Mouse (Mus musculus) gastrocnemius, postnatal 10 days (tissue): ENCODE data around the gene Actr2. TPM values are rescaled to one million over a fixed set of nuclear protein-coding genes. Genes with fewer than 3 reads are reported as not detected.
"Not testable (repeated sequence)": the region's sequence is repeated elsewhere in the genome, so short reads cannot be mapped to it uniquely, and the experiment has no call there.

Experiments used
- DNase-seq: peaks from one replicate; pipeline ENCODE4 v3.0.0; 2021; ENCODE audit warnings: mixed read lengths
- long read RNA-seq, 2 experiments: library from polyadenylated mRNA; stranded (forward); transcript quantifications; one replicate each; pipeline ENCODE4 v2.0.0; 2021
- total RNA-seq, 2 experiments: library from RNA; stranded (reverse); gene quantifications; 2 replicates each; pipeline ENCODE4 v1.2.3; 2021

The Actr2 gene
- 10 to 100 TPM; 51.8 to 60.2 TPM for total RNA-seq
- long read RNA-seq, experiment 1, transcript Actr2-201 (9 exons, 3,631 nt), result major isoform, 15 of 19 reads
- long read RNA-seq, experiment 1, partial matches to known transcripts, result 2 of 19 reads
- long read RNA-seq, experiment 1, other reads (novel, unspliced or antisense), result 2 of 19 reads
- long read RNA-seq, experiment 2, transcript Actr2-201 (9 exons, 3,631 nt), result major isoform, 6 of 15 reads
- long read RNA-seq, experiment 2, partial matches to known transcripts, result 9 of 15 reads
- long read RNA-seq, experiment 2, other reads (novel, unspliced or antisense), result 0 of 15 reads

- peak; percentile 98 for DNase-seq
Observed at GRCm38 (mm10) chr11:20112741-20113480, at the start of gene Actr2. Actr2 (minus strand) TSS chr11:20112913.

- DNase-seq, result no peak
Observed at GRCm38 (mm10) chr11:20158879-20159278, 46.2 kb upstream of the Actr2 start.

- DNase-seq, result not testable (repeated sequence)
Observed at GRCm38 (mm10) chr11:20153542-20153941, 40.8 kb upstream of the Actr2 start.

GRCm38 (mm10) chr11:20152107-20152901 lies 39.6 kb upstream of the Actr2 start:
- DNase-seq, result no peak

DNA sequence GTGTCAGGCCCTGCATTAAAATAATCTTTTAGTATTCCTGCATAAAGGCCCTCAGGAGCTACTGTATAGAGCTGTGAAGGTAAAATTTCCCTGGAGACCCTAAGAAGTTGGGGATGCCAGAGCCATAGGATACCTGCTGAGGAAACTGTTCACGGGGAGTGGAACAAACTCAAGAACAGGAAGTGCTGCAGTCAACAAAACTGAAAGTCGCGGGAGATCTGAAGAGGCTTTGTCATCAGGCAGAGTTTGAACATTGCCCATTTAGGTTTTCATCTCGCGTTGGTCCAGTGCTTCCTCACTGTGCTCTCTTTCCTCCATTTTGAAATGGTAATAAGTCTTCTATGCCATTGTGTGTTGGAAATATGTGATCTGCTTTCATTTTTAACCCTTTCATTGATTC lies 38.6 kb upstream of the Actr2 start:
- DNase-seq, result no peak

- DNase-seq, result no peak
Observed at GRCm38 (mm10) chr11:20149936-20150335, 37.2 kb upstream of the Actr2 start.

- DNase-seq, result no peak
Observed at GRCm38 (mm10) chr11:20145383-20145782, 32.7 kb upstream of the Actr2 start.

DNA sequence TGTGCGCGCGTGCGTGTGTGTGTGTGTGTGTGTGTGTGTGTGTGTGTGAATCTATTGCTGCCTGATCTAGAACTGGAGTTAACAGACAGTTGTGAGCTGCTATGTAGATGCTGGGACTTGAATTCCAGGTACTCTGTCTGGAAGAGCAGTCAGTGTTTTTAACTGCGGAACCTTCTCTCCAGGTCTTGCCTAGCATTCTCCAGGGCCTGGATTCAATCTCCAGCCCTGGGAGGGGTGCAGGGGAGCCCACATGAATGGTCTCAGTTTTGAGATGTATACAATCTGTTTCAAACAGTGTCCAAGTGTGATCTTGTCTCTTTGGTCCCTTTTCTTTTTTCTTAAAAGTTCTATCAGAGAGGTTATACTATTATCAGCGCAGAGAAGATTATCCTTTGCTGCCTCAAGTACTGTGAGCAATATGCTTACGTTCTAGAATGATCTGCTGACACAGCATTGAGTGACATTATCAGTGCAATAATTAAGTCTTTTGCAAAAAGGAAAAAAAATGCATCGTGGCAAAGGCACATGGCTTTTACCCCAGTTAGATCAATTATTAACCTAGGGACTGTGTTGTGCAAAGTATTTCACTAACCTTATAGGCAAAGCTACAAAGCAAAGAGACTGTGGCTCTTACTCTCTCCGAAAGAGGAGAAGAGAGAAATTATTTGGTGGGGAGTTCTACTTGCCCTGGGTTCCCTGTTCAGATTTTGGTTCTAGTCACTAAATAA lies 32.0 kb upstream of the Actr2 start:
- DNase-seq, result no peak

DNA sequence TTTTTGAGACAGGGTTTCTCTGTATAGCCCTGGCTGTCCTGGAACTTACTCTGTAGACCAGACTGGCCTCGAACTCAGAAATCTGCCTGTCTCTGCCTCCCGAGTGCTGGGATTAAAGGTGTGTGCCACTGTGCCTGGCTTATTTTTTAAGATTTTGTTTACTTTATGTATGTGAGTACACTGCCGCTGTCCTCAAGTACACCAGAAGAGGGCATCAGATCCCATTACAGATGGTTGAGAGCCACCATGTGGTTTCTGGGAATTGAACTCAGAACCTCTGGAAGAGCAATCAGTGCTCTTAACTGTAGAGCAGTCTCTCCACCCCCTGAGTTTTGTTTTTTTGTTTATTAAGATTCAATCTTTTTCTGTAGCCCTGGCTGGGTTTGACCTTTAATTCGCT lies 31.0 kb upstream of the Actr2 start:
- not testable (repeated sequence) for DNase-seq

DNA sequence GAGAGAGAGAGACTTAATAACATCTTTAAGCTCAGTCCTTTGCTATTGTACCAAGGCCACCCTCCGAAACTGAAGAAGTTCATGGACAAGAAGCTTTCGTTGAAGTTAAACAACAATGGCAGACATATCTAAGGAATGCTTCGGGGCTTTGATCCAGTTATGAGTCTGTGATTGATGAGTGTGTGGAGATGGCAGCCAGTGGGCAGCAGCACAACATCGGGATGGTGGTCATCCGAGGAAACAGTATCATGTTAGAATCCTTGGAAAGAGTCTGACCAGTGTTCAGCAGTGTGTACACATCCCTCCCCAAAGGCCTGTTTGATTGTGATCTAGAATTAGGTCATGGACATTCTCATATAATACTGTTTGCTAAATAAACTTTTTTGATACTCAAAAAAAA lies 29.8 kb upstream of the Actr2 start:
- no peak for DNase-seq

GRCm38 (mm10) chr11:20140286-20140685 lies 27.6 kb upstream of the Actr2 start:
- no peak for DNase-seq

DNA sequence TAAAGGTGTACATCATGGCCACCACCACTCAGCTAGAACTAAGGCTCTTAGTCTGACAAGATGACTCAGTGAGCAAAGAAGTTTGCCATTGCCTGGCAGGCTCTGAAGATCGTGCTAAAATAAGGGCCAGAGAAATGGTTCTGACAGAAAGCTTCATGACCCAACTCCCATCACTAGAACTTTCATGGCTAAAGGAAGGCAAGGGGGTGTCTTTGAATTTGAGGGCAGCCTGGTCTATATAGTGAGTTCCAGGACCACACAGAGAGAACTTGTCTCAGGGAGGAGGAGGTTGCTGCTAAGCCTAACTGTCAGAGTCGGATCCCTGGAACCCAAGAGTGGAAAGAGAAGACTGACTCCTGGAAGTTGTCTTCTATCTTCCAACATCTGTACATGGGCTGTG lies 27.0 kb upstream of the Actr2 start:
- DNase-seq, result no peak

- no peak for DNase-seq
Observed at GRCm38 (mm10) chr11:20138498-20139208, 25.9 kb upstream of the Actr2 start.

GRCm38 (mm10) chr11:20137872-20138271 lies 25.2 kb upstream of the Actr2 start:
- no peak for DNase-seq

DNA sequence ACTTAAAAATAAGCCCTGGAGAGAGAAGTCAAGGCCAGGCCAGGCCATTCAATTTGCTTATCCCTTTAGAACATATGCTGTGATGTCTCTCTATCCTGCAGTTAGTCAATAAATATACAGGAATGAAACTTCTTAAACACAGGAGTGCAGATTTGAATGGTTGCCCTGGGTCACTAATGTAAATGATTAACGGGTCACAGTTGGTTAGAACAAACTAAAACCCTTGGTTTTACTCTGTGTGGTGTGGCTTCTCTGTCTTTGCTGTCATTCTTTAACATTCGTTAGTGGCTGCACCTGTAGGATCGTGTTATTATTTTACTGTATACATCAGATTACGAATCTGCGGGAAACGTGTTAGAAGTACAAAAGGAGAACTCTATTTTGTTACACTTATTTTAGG lies 23.6 kb upstream of the Actr2 start:
- DNase-seq, result no peak

GRCm38 (mm10) chr11:20134869-20135268 lies 22.2 kb upstream of the Actr2 start:
- not testable (repeated sequence) for DNase-seq

DNA sequence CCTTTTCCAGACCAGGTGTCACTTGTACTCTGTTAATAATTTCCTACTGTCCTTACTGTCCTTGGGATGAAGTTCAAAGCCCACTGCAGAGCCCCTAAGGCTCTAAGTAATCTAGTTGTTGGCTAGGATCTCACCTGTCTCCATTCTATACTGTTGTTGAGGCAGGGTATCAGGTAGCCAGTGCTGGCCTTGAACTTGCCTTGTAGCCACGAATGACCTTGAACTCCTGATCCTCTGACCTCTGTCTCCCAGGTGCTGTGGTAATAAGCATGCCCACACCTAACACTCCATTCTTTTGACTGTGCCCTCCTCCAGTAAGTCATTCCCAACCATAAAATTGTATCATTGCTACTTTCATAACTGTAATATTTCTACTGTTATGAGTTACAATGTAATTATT lies 21.0 kb upstream of the Actr2 start:
- DNase-seq, result no peak

DNA sequence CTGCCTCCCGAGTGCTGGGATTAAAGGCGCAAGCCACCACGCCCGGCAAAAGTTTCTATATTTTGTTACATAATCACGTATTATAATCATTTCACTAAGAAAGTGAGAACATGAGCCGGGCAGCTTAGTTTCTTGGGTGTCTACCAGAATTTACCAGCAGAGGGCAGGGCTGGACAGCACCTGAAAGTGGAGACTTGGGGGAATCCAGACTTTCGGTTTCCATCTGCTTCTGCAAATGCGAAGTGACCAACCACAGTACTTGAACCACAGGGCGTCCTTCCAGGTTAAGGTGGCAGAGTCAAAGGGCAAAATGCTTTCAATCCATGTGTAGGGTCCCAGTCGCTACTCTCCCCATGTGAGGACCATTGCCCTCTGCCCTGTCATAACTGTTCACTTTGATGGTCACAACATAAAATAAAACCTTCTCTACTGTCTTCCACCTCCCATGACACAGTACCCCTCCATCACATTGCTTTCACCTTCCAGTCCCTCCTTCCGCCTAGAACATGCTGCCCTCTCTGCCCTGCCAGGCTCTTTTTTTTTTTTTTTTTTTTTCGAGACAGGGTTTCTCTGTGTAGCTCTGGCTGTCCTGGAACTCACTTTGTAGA lies 20.3 kb upstream of the Actr2 start:
- DNase-seq, result peak; percentile 67

DNA sequence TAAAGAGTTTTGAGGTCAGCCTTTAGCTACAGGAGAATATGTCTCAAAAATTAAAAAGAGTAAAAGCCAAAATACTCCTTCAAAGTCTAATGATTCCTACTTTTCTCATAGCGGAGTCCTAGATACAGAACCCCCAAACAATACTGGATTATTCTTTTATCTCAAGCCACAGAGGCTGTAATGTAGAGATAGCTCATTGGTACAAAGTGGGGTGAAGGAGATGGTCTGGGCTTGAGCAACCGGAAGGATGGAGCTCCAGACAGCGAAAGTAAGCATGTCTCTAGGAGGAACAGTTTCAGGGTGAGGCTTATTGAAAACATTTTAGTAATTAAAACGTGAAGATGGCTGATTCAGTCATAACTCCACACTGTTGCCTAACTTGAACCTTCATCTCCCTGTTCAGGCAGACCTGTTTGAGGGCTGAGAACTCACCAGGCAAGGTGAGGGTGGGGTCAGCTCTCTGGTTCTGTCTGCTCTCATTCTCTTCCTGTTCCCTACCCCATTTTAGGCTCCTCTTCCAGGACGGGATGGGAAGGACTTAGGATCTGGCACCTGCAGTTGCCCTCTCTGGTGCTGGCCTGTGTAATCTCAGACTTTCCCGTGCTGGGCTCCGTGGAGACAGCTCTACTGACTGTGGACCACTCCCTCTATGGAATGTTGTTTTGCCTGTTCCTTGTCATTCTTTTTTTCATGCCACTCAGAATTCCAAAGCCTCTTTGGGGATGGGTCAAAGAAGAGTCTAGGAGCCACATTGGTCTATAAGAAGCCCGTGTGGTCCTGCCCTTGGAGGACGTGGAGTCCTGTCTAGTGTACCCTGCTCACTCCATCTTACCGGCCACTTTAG lies 14.2 kb upstream of the Actr2 start:
- no peak for DNase-seq

DNA sequence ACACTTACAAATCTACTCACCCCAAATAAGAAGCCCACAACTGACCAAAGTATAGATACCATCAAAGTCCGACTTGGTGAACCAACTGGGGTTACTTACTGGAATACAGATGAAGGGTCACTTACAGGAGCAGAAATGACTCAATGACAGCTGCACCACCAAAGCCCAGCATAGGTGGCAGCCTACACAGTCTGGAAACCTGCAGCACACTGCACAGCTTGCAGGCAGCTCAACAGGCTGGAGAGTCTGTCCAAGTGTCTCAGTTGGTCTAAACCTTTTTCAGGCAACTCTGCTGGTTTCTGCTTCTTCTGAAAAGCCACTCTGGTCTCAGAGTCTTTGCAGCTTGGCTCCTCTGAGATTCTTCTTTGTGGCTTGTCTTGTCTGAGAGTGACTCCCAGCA lies 12.7 kb upstream of the Actr2 start:
- no peak for DNase-seq
